Mouse (Mus musculus) liver, embryonic 14.5 days (tissue): ENCODE measurements around the gene Lexm. TPM values are rescaled to one million over a fixed set of nuclear protein-coding genes. Genes with fewer than 3 reads are reported as not detected.

Experiments used
- ATAC-seq: fragments of 200-750 bp; cut with Nextera tagmentation; 2 replicates; pipeline ENCODE4 v1.8.0; 2017; ENCODE audit warnings: moderate number of reproducible peaks, mild to moderate bottlenecking, moderate library complexity; ENCODE audit not compliant: insufficient read depth
- DNase-seq, 3 experiments: peaks; one replicate each; pipeline ENCODE4 v3.0.0-alpha.2; 2012 to 2013; ENCODE audit warnings: low read depth in 3 of 3, low spot score in 3 of 3
- H3K27ac ChIP-seq: fragments of 300-500 bp; sonication (generic); 2 replicates; pipeline ENCODE4 v1.5.1; 2014; ENCODE audit warnings: moderate library complexity, mild to moderate bottlenecking, control low read depth, inconsistent platforms
- H3K27me3 ChIP-seq: fragments of 300-500 bp; sonication (generic); 2 replicates; pipeline ENCODE4 v1.6.1; 2014; ENCODE audit warnings: mild to moderate bottlenecking, low read length, moderate library complexity; ENCODE audit not compliant: control insufficient read depth, insufficient read depth
- H3K36me3 ChIP-seq: fragments of 300-500 bp; sonication (generic); replicated peaks from 2 replicates; pipeline ENCODE4 v1.6.1; 2014; ENCODE audit warnings: low read depth; ENCODE audit not compliant: control insufficient read depth, insufficient read depth
- H3K4me1 ChIP-seq, 2 experiments: fragments of 200-500 bp in 1 of 2; fragments of 300-500 bp in 1 of 2; sonication (generic) in 1 of 2; replicated peaks; 2 replicates each; pipeline ENCODE4 v1.6.1; 2012 to 2014; ENCODE audit warnings: antibody characterized with exemption in 1 of 2, inconsistent platforms in 1 of 2, low read length in 1 of 2; ENCODE audit not compliant: control insufficient read depth in 2 of 2, insufficient read depth in 2 of 2
- H3K4me2 ChIP-seq: fragments of 300-500 bp; sonication (generic); 2 replicates; pipeline ENCODE4 v1.6.1; 2014; ENCODE audit warnings: low read depth, mild to moderate bottlenecking, control low read depth, moderate library complexity
- H3K4me3 ChIP-seq, 2 experiments: fragments of 200-500 bp in 1 of 2; fragments of 300-500 bp in 1 of 2; sonication (generic) in 1 of 2; 2 replicates each; pipeline ENCODE4 v1.5.1; 2012 to 2014; ENCODE audit warnings: low read depth in 2 of 2, low read length in 2 of 2, mild to moderate bottlenecking in 2 of 2, control low read depth in 1 of 2, inconsistent platforms in 1 of 2, moderate library complexity in 1 of 2; ENCODE audit not compliant: insufficient read depth in 1 of 2
- H3K9ac ChIP-seq: fragments of 300-500 bp; sonication (generic); replicated peaks from 2 replicates; pipeline ENCODE4 v1.6.1; 2014; ENCODE audit warnings: mild to moderate bottlenecking, control low read depth, moderate library complexity
- H3K9me3 ChIP-seq: fragments of 300-500 bp; sonication (generic); 2 replicates; pipeline ENCODE4 v1.6.1; 2016; ENCODE audit warnings: low read length, mixed read lengths; ENCODE audit not compliant: control insufficient read depth
- CTCF ChIP-seq: IDR thresholded peaks from 2 replicates; pipeline ENCODE4 v1.5.1; 2016; ENCODE audit warnings: antibody characterized with exemption, low read depth, control low read depth
- EP300 ChIP-seq: IDR thresholded peaks from 2 replicates; pipeline ENCODE4 v1.6.1; 2016; ENCODE audit warnings: antibody characterized with exemption, low read depth
- WGBS: fragments of 180-500 bp; shearing (Covaris S2); extraction: QIAGEN DNeasy Blood & Tissue Kit; methylation state at CpG from one replicate; pipeline ENCODE4 v1.1.7; 2014; ENCODE audit not compliant: insufficient replicate concordance; 5-methylcytosine and 5-hydroxymethylcytosine counted together
- polyA plus RNA-seq, 2 experiments: library from polyadenylated mRNA; depleted of rRNA in 1 of 2; stranded (reverse) in 1 of 2; unstranded in 1 of 2; fragments of >200 nt; fragmentation: Nextera tagmentation in 1 of 2; extraction: Ambion mirVana in 1 of 2; gene quantifications; 2 replicates each; pipeline versions ENCODE4 v1.2.1 to v1.2.3; 2012 to 2014

Gene Lexm
- polyA plus RNA-seq, 2 experiments: 0.10 TPM; not detected in 1

DNA sequence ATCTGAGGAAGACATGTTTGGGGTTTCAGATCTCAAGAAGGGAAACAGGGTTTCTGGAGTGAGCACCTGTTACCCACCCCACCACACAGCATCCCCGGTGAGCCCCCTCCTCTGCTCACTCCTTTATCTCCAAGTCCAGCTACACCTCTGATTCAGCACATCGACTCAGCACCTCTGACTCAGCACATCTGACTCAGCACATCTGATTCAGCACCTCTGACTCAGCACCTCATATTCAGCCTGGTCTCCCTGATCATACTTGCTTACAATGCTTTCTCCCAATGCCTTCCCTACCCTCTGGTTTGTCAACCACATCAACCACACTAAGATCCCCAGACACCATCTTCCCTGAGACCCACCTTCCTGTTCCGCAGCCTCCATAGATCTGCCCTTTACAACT is 3.5 kb downstream of the Lexm start:
- 33% methylated on average over 3 of the region's 3 CpGs for WGBS
- Histone ChIP-seq H3K27ac (peak overlapping the region; percentile 87), H3K4me3 (peak overlapping the region in 1 of 2 experiments; percentile 27; a peak in 1 of 4 replicates), H3K36me3 (no peaks in the 10 kb centered on the region), H3K27me3 (peaks cover 5% of the 10 kb centered on the region), H3K9me3 (no peaks in the 10 kb centered on the region), H3K4me1 (peaks cover 20 to 22% of the 10 kb centered on the region in 2 experiments), H3K9ac (peak overlapping the region; percentile 74), H3K4me2 (peak overlapping the region; percentile 74)
- no peak for TF ChIP-seq CTCF
- TF ChIP-seq EP300: peak; percentile 94
- DNase-seq: peak; percentile 72 to 77 (median 77)
- ATAC-seq: peak; percentile 83

- TF ChIP-seq EP300 (no peak), CTCF (no peak)
- Histone ChIP-seq H3K4me3 (no peak overlapping the region), H3K4me1 (peaks cover 20 to 22% of the 10 kb centered on the region in 2 experiments), H3K9ac (no peak overlapping the region; the same call in 1 of the 2 replicates), H3K27me3 (peaks cover 5% of the 10 kb centered on the region), H3K27ac (peak overlapping the region; percentile 5), H3K4me2 (no peak overlapping the region), H3K9me3 (no peaks in the 10 kb centered on the region), H3K36me3 (no peaks in the 10 kb centered on the region)
- peak; percentile 11; the same call in 1 of the 2 replicates for ATAC-seq
- no peak for DNase-seq
- 69% methylated on average over 8 of the region's 8 CpGs for WGBS
These were observed 3.9 kb downstream of the Lexm start for GRCm38 (mm10) chr4:106613105-106613504.

DNA sequence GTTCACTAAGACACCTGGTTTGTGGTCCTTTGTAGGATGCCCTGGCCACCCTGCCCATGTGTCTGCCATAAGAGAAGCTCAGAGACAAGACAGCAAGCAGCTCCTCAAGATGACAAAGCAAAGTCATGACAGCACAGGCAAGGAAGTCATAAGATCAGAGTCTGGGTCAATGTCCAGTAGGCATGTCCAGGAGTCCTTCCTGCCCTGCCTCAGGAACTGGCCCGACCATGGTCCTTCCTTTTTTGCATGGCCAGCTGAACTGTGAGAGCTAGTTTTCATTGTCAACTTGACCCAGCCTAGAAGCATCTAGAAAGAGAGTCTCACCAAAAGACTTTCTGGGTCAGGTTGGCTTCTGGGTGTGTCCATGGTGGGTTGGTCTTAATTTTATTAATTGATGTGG is 9.1 kb downstream of the Lexm start:
- peaks cover 2 to 6% of the 10 kb centered on the region in 2 experiments for H3K4me1 ChIP-seq
- ATAC-seq (no peak), DNase-seq (no peak)
- H3K27ac ChIP-seq: no peak overlapping the region
- H3K36me3 ChIP-seq: no peaks in the 10 kb centered on the region
- H3K9ac ChIP-seq: no peak overlapping the region
- no peaks in the 10 kb centered on the region for H3K27me3 ChIP-seq
- no peak overlapping the region for H3K4me2 ChIP-seq
- no peak overlapping the region for H3K4me3 ChIP-seq
- TF ChIP-seq EP300 (no peak), CTCF (no peak)
- H3K9me3 ChIP-seq: no peaks in the 10 kb centered on the region
- 59% methylated on average over 1 of the region's 1 CpGs for WGBS

DNA sequence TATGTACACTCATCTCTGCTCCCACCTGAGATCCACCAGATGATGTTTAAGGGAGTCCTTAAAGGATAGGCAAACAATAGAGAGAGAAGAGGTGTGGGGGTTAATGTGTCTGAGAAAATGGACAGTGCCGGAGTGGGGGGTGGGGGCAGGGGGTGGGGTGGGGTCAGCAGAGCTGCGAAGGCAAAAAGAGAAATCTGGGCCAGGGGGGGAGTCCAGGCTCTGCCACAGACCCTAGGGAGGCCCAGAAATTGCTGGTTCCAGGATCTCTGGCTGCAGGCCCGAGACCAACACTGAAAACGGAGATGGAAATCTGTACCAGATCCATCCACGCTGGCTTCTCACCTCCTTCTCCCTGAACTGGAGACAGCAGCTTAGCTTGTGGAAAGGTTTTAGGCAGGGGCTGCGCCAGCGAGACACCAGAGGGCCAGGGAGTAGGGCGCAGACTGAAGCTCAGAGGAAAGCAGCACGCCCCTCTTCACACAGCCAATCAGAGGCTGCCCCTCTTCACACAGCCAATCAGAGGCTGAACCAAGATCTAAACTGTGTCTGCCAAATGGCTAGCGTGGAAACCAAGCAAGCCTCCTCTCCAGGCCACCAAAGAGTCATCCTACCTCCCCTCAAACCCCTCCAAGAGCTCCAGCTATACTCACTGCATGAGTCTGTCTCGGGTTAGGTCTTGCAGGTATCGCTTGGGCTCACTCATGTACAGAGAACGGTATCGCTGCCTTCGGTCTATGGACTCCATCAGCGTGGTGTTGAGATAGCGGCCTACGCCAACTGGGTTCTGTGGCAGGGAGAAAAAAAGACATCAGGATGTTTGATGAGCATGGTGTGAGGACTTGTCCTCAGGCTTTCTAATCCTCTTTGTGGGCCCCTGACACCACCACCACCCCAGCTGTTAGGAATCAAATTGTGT is 10.1 kb downstream of the Lexm start:
- ATAC-seq (peak; percentile 82), DNase-seq (no peak)
- Histone ChIP-seq H3K9ac (no peak overlapping the region), H3K4me1 (0 out of 4 replicates have a peak, but pooled peaks cover 0 to 2% of the 10 kb centered on the region in 2 experiments), H3K36me3 (no peaks in the 10 kb centered on the region), H3K9me3 (no peaks in the 10 kb centered on the region), H3K27me3 (no peaks in the 10 kb centered on the region), H3K4me2 (peak overlapping the region; percentile 23; the same call in 1 of the 2 replicates), H3K4me3 (0 out of 4 replicates have a peak overlapping the region, but pooled peaks of 1 of the 2 experiments have one; percentile 9), H3K27ac (no peak overlapping the region)
- TF ChIP-seq CTCF (no peak), EP300 (no peak)
- WGBS: 42% methylated on average over 18 of the region's 18 CpGs

GRCm38 (mm10) chr4:106600770-106601169 is 16.3 kb downstream of the Lexm start:
- Histone ChIP-seq H3K9ac (no peak overlapping the region), H3K4me2 (no peak overlapping the region), H3K27me3 (no peaks in the 10 kb centered on the region), H3K4me3 (no peak overlapping the region), H3K27ac (no peak overlapping the region), H3K4me1 (no peaks in the 10 kb centered on the region), H3K36me3 (no peaks in the 10 kb centered on the region), H3K9me3 (no peaks in the 10 kb centered on the region)
- no peak for DNase-seq
- ATAC-seq: no peak
- WGBS: 74% methylated on average over 4 of the region's 4 CpGs
- TF ChIP-seq EP300 (no peak), CTCF (no peak)
